Mouse (Mus musculus): ENCODE data around the gene Pde11a. TPM values are rescaled to one million over a fixed set of nuclear protein-coding genes. Genes with fewer than 3 reads are reported as not detected.

Gene Pde11a
- polyA plus RNA-seq, 2 experiments, result 0.33 to 0.58 TPM

GRCm38 (mm10) chr2:76283378-76284132 lies 55.0 kb downstream of the Pde11a start:
- H3K4me3 ChIP-seq (replicated peaks; ENCODE audit: low read length), result no peak overlapping the region
- H3K4me2 ChIP-seq (replicated peaks; ENCODE audit: low read depth, low read length, severe bottlenecking), result no peak overlapping the region
- no peak overlapping the region for H3K27ac ChIP-seq (replicated peaks; ENCODE audit: low read depth, low read length)
- DNase-seq (ENCODE audit: low spot score), result no peak
- WGBS, result 86% methylated on average over 6 of the region's 6 CpGs
- no peaks in the 10 kb centered on the region for H3K27me3 ChIP-seq (ENCODE audit: control insufficient read depth, insufficient read depth, low read length)
- H3K36me3 ChIP-seq (ENCODE audit: control insufficient read depth, insufficient read depth, low read length), result no peaks in the 10 kb centered on the region
- no peak for TF ChIP-seq POLR2A (IDR thresholded peaks at IDR 0.05; ENCODE audit: borderline replicate concordance, extremely low read depth, insufficient read depth, insufficient read length)
- H3K9me3 ChIP-seq (ENCODE audit: control insufficient read depth, low read length), result no peaks in the 10 kb centered on the region
- ATAC-seq (ENCODE audit: low FRiP score, low read depth), result no peak
- H3K9ac ChIP-seq (ENCODE audit: low read depth, low read length, severe bottlenecking), result no peak overlapping the region
- H3K4me1 ChIP-seq (ENCODE audit: control insufficient read depth, insufficient read depth, low read length), result no peaks in the 10 kb centered on the region

DNA sequence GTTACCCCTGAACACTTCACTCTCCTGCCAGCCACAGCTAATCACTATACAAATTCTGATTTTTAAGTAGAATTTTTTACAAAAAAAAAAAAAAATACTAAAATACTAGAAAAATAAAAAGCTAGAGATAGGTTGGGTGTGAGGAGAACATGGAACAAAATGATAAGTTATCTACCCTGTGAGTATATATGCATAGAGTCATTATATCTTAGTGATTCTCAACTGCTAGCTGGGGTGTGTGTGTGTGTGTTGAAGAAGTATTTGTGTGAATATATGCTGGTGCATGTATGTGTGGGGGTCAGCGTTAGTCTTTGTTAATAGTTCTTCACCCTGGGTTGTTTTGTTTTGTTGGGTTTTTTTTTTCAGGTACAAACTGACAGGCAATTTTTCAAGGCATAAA lies 69.1 kb downstream of the Pde11a start:
- no peaks in the 10 kb centered on the region for H3K27me3 ChIP-seq (ENCODE audit: control insufficient read depth, insufficient read depth, low read length)
- no peak for TF ChIP-seq POLR2A (IDR thresholded peaks at IDR 0.05; ENCODE audit: borderline replicate concordance, extremely low read depth, insufficient read depth, insufficient read length)
- WGBS, result 74% methylated on average over 1 of the region's 1 CpGs
- H3K9ac ChIP-seq (ENCODE audit: low read depth, low read length, severe bottlenecking), result no peak overlapping the region
- H3K4me2 ChIP-seq (replicated peaks; ENCODE audit: low read depth, low read length, severe bottlenecking), result no peak overlapping the region
- DNase-seq (ENCODE audit: low spot score) (no peak), ATAC-seq (ENCODE audit: low FRiP score, low read depth) (no peak)
- no peaks in the 10 kb centered on the region for H3K4me1 ChIP-seq (ENCODE audit: control insufficient read depth, insufficient read depth, low read length)
- H3K36me3 ChIP-seq (ENCODE audit: control insufficient read depth, insufficient read depth, low read length), result no peaks in the 10 kb centered on the region
- no peak overlapping the region for H3K4me3 ChIP-seq (replicated peaks; ENCODE audit: low read length)
- H3K27ac ChIP-seq (replicated peaks; ENCODE audit: low read depth, low read length), result no peak overlapping the region
- no peaks in the 10 kb centered on the region for H3K9me3 ChIP-seq (ENCODE audit: control insufficient read depth, low read length)

DNA sequence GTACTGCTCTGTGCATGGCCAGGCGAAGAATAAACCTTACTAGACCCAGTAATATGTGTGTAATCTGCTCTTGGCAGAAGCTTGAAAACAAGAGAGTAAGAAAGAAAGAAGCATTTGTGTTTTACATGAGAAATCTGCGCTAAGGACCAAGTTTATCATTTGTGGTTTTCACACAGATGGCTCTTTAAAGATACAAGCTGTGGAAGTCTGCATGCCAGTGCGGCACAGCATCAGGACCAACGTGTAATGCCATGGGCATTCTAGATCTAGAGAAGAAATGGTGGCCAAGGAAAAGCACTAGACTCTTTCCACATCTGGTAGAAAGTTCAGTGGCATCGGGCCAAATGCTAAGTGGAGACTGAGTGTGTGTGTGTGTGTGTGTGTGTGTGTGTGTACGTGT lies 71.2 kb downstream of the Pde11a start:
- TF ChIP-seq POLR2A (IDR thresholded peaks at IDR 0.05; ENCODE audit: borderline replicate concordance, extremely low read depth, insufficient read depth, insufficient read length), result no peak
- Histone ChIP-seq H3K27ac (replicated peaks; ENCODE audit: low read depth, low read length) (no peak overlapping the region), H3K4me2 (replicated peaks; ENCODE audit: low read depth, low read length, severe bottlenecking) (no peak overlapping the region), H3K9ac (ENCODE audit: low read depth, low read length, severe bottlenecking) (no peak overlapping the region), H3K27me3 (ENCODE audit: control insufficient read depth, insufficient read depth, low read length) (no peaks in the 10 kb centered on the region), H3K4me3 (replicated peaks; ENCODE audit: low read length) (no peak overlapping the region), H3K4me1 (ENCODE audit: control insufficient read depth, insufficient read depth, low read length) (no peaks in the 10 kb centered on the region), H3K9me3 (ENCODE audit: control insufficient read depth, low read length) (no peaks in the 10 kb centered on the region), H3K36me3 (ENCODE audit: control insufficient read depth, insufficient read depth, low read length) (no peaks in the 10 kb centered on the region)
- peak; percentile 13 for DNase-seq (ENCODE audit: low spot score)
- no peak for ATAC-seq (ENCODE audit: low FRiP score, low read depth)
- WGBS, result 85% methylated on average over 6 of the region's 6 CpGs

GRCm38 (mm10) chr2:76266622-76267021 lies 72.0 kb downstream of the Pde11a start:
- WGBS, result 74% methylated on average over 10 of the region's 10 CpGs
- peak; percentile 13 for DNase-seq (ENCODE audit: low spot score)
- H3K4me3 ChIP-seq (replicated peaks; ENCODE audit: low read length), result no peak overlapping the region
- no peak for TF ChIP-seq POLR2A (IDR thresholded peaks at IDR 0.05; ENCODE audit: borderline replicate concordance, extremely low read depth, insufficient read depth, insufficient read length)
- no peaks in the 10 kb centered on the region for H3K27me3 ChIP-seq (ENCODE audit: control insufficient read depth, insufficient read depth, low read length)
- H3K9ac ChIP-seq (ENCODE audit: low read depth, low read length, severe bottlenecking), result no peak overlapping the region
- no peaks in the 10 kb centered on the region for H3K9me3 ChIP-seq (ENCODE audit: control insufficient read depth, low read length)
- no peaks in the 10 kb centered on the region for H3K4me1 ChIP-seq (ENCODE audit: control insufficient read depth, insufficient read depth, low read length)
- no peaks in the 10 kb centered on the region for H3K36me3 ChIP-seq (ENCODE audit: control insufficient read depth, insufficient read depth, low read length)
- ATAC-seq (ENCODE audit: low FRiP score, low read depth), result no peak
- H3K27ac ChIP-seq (replicated peaks; ENCODE audit: low read depth, low read length), result no peak overlapping the region
- no peak overlapping the region for H3K4me2 ChIP-seq (replicated peaks; ENCODE audit: low read depth, low read length, severe bottlenecking)

- ATAC-seq (ENCODE audit: low FRiP score, low read depth), result no peak
- no peak overlapping the region for H3K4me2 ChIP-seq (replicated peaks; ENCODE audit: low read depth, low read length, severe bottlenecking)
- 73% methylated on average over 10 of the region's 10 CpGs for WGBS
These were observed 74.3 kb downstream of the Pde11a start for GRCm38 (mm10) chr2:76264258-76264657.

More at GRCm38 (mm10) chr2:76264258-76264657, 74.3 kb downstream of the Pde11a start:
- Histone ChIP-seq H3K9ac (ENCODE audit: low read depth, low read length, severe bottlenecking) (no peak overlapping the region), H3K27me3 (ENCODE audit: control insufficient read depth, insufficient read depth, low read length) (no peaks in the 10 kb centered on the region), H3K9me3 (ENCODE audit: control insufficient read depth, low read length) (no peaks in the 10 kb centered on the region), H3K4me3 (replicated peaks; ENCODE audit: low read length) (no peak overlapping the region), H3K4me1 (ENCODE audit: control insufficient read depth, insufficient read depth, low read length) (no peaks in the 10 kb centered on the region), H3K36me3 (ENCODE audit: control insufficient read depth, insufficient read depth, low read length) (no peaks in the 10 kb centered on the region), H3K27ac (replicated peaks; ENCODE audit: low read depth, low read length) (no peak overlapping the region)
- TF ChIP-seq POLR2A (IDR thresholded peaks at IDR 0.05; ENCODE audit: borderline replicate concordance, extremely low read depth, insufficient read depth, insufficient read length), result no peak
- DNase-seq (ENCODE audit: low spot score), result no peak
